Mouse (Mus musculus) ES-Bruce4 (cell line): ENCODE data around the gene Ttll1. TPM values are rescaled to one million over a fixed set of nuclear protein-coding genes. Genes with fewer than 3 reads are reported as not detected.

Experiments used
- H3K27ac ChIP-seq: 2 replicates; pipeline ENCODE4 v1.5.1; 2012; ENCODE audit warnings: low read length, inconsistent platforms; ENCODE audit not compliant: insufficient read depth
- H3K27me3 ChIP-seq: 2 replicates; pipeline ENCODE4 v1.6.1; 2012; ENCODE audit warnings: mild to moderate bottlenecking, low read length, inconsistent platforms; ENCODE audit not compliant: control insufficient read depth, poor library complexity, insufficient read depth, severe bottlenecking
- H3K36me3 ChIP-seq: 2 replicates; pipeline ENCODE4 v1.6.1; 2012; ENCODE audit warnings: inconsistent platforms, mild to moderate bottlenecking, low read length, moderate library complexity; ENCODE audit not compliant: control insufficient read depth, poor library complexity, insufficient read depth, severe bottlenecking
- H3K4me1 ChIP-seq: one replicate; pipeline ENCODE4 v1.8.1; 2011; ENCODE audit warnings: low read length; ENCODE audit not compliant: control insufficient read depth, insufficient read depth
- H3K4me3 ChIP-seq: 2 replicates; pipeline ENCODE4 v1.5.1; 2011; ENCODE audit warnings: low read depth, mild to moderate bottlenecking, low read length
- H3K9ac ChIP-seq: 2 replicates; pipeline ENCODE4 v1.6.1; 2012; ENCODE audit warnings: low read depth, mild to moderate bottlenecking, inconsistent platforms; ENCODE audit not compliant: poor library complexity, severe bottlenecking
- H3K9me3 ChIP-seq: replicated peaks from 2 replicates; pipeline ENCODE4 v1.6.1; 2012; ENCODE audit warnings: mild to moderate bottlenecking, low read length, inconsistent platforms; ENCODE audit not compliant: control insufficient read depth, poor library complexity, insufficient read depth, severe bottlenecking
- CTCF ChIP-seq: IDR thresholded peaks from one replicate; pipeline ENCODE4 v1.8.1; 2011; ENCODE audit warnings: low read depth, low read length
- EP300 ChIP-seq: IDR thresholded peaks from 2 replicates; pipeline ENCODE4 v1.6.1; 2011; ENCODE audit warnings: low read depth, low read length; ENCODE audit not compliant: insufficient read depth
- POLR2A ChIP-seq: IDR thresholded peaks from one replicate; pipeline ENCODE4 v1.8.1; 2011; ENCODE audit warnings: low read length; ENCODE audit not compliant: insufficient read depth
- polyA plus RNA-seq: library from polyadenylated mRNA; stranded (reverse); fragments of >200 nt; gene quantifications from 2 replicates; pipeline ENCODE4 v1.2.4, GENCODE M21; 2011; ENCODE audit warnings: low read depth; ENCODE audit not compliant: missing spikeins, insufficient read depth, insufficient read length

Ttll1 gene
- polyA plus RNA-seq, 1 experiment, result 13.6 TPM

- H3K9me3 ChIP-seq, result no peaks in the 10 kb centered on the region
- no peak overlapping the region for H3K27ac ChIP-seq
- no peaks in the 10 kb centered on the region for H3K27me3 ChIP-seq
- H3K4me3 ChIP-seq, result no peak overlapping the region
- no peak overlapping the region for H3K9ac ChIP-seq
- TF ChIP-seq POLR2A, result no peak
- no peak for TF ChIP-seq CTCF
- TF ChIP-seq EP300, result no peak
- H3K4me1 ChIP-seq, result peaks cover 2% of the 10 kb centered on the region
- H3K36me3 ChIP-seq, result no peaks in the 10 kb centered on the region; the same call in 1 of the 2 replicates
Observed at GRCm38 (mm10) chr15:83493856-83494571, 16.7 kb downstream of the Ttll1 start.

DNA sequence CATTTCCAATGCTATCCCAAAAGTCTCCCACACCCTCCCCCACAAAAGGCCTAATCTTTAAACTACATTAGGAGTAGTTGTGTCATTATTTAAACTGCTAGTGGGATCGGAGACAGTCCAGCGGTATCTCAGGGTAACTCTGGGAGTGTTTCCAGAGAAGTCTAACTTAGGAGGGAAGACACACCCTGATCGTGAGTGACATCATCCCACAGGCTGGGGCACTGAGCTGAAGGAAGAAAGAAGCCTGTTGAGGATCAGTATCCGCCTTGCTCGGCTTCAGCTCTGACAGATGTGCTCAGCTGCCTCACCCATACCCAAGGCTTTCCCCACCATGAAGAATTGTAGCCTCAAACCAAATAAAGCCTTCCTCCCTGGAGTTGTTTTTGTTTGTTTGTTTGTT, 18.8 kb downstream of the Ttll1 start:
- no peaks in the 10 kb centered on the region for H3K36me3 ChIP-seq
- no peak overlapping the region for H3K4me3 ChIP-seq
- no peak for TF ChIP-seq EP300
- H3K27me3 ChIP-seq, result no peaks in the 10 kb centered on the region
- no peaks in the 10 kb centered on the region for H3K9me3 ChIP-seq
- no peak overlapping the region for H3K27ac ChIP-seq
- peaks cover 2% of the 10 kb centered on the region for H3K4me1 ChIP-seq
- no peak overlapping the region for H3K9ac ChIP-seq

GRCm38 (mm10) chr15:83489471-83489870, 21.2 kb downstream of the Ttll1 start:
- H3K4me1 ChIP-seq, result no peaks in the 10 kb centered on the region
- no peaks in the 10 kb centered on the region for H3K36me3 ChIP-seq
- TF ChIP-seq CTCF (no peak), EP300 (no peak), POLR2A (no peak)
- no peaks in the 10 kb centered on the region for H3K27me3 ChIP-seq
- no peak overlapping the region for H3K9ac ChIP-seq
- peak overlapping the region; percentile 19; the same call in 1 of the 2 replicates for H3K4me3 ChIP-seq
- H3K9me3 ChIP-seq, result no peaks in the 10 kb centered on the region
- H3K27ac ChIP-seq, result no peak overlapping the region

GRCm38 (mm10) chr15:83487477-83488115, 23.1 kb downstream of the Ttll1 start:
- no peaks in the 10 kb centered on the region for H3K4me1 ChIP-seq
- TF ChIP-seq EP300, result no peak
- H3K27ac ChIP-seq, result no peak overlapping the region
- no peaks in the 10 kb centered on the region for H3K36me3 ChIP-seq
- no peak overlapping the region for H3K9ac ChIP-seq
- H3K27me3 ChIP-seq, result no peaks in the 10 kb centered on the region
- no peak overlapping the region for H3K4me3 ChIP-seq
- no peaks in the 10 kb centered on the region for H3K9me3 ChIP-seq

- no peaks in the 10 kb centered on the region for H3K36me3 ChIP-seq
- no peaks in the 10 kb centered on the region for H3K9me3 ChIP-seq
- no peaks in the 10 kb centered on the region for H3K27me3 ChIP-seq
- no peak overlapping the region for H3K27ac ChIP-seq
- no peaks in the 10 kb centered on the region for H3K4me1 ChIP-seq
- TF ChIP-seq POLR2A (no peak), CTCF (no peak), EP300 (no peak)
- no peak overlapping the region for H3K4me3 ChIP-seq
- H3K9ac ChIP-seq, result no peak overlapping the region
Observed at GRCm38 (mm10) chr15:83484311-83484710, 26.4 kb downstream of the Ttll1 start.

DNA sequence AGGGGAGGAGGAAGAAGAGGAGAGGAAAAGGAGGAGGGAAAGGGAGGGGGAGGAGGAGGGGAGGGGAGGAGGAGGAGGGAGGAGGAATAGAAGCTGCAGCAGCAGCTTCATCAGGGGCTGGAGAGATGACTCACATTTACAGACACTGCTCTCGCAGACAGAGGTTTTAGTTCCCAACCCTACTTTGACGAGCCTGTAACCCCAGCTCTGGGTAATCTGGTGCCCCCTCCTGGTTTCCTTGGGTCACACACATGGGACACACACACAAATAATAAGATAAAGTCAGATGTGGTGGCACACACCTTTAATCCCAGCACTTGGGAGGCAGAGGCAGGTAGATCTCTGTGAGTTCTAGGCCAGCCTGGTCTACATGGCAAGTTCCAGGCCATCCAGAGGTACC, 27.2 kb downstream of the Ttll1 start:
- Histone ChIP-seq H3K36me3 (no peaks in the 10 kb centered on the region), H3K4me3 (no peak overlapping the region), H3K27ac (no peak overlapping the region), H3K9ac (no peak overlapping the region), H3K9me3 (no peaks in the 10 kb centered on the region), H3K4me1 (no peaks in the 10 kb centered on the region), H3K27me3 (no peaks in the 10 kb centered on the region)
- TF ChIP-seq CTCF, result peak; percentile 45
- no peak for TF ChIP-seq POLR2A
- no peak for TF ChIP-seq EP300
